ENCODE assay signal across 9 mouse cellular contexts in the genomic region with DNA sequence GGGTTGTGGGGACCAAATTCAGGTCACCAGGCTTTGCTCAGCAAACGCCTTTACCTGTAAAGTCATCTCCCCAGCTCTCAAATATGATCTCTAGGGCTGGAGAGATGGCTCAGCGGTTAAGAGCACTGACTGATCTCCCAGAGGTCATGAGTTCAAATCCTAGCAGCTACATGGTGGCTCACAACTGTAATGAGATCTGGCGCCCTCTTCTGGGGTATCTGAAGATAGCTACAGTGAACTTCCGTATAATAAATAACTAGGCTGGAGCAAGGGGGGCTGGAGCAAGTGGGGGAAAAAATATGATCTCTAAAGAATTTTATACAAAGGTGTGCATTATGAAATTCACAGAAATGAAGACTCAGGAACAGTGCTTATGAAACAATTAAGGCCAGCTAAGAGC. TPM values are rescaled to one million over a fixed set of nuclear protein-coding genes. Genes with fewer than 3 reads are reported as not detected.
DNase-seq lines count a peak whose midpoint lies in the region; ATAC-seq and TF ChIP-seq lines count a peak whose summit lies in the region.
"Had no signal": no experiment of that assay in that cellular context is flagged by ENCODE, and none has a peak within 500 bp of the region (broad histone marks: within the 10 kb centered on the region; RNA-seq: fewer than 3 reads in every experiment).

No protein-coding gene starts in this region.

- ATAC-seq in kidney, embryonic 15.5 days (replicated peaks; ENCODE audit: low FRiP score) = no peak
- 0 out of 2 replicates have a peak, but pooled peaks have one; percentile 29 for ATAC-seq in common myeloid progenitor, adult 5-6 weeks (replicated peaks; ENCODE audit: low read depth, poor library complexity, severe bottlenecking)

- no peaks in the 10 kb centered on the region for H3K36me3 ChIP-seq in kidney, adult 2 months (ENCODE audit: control insufficient read depth, insufficient read depth, low read length)
- no peaks in the 10 kb centered on the region for H3K36me3 ChIP-seq in kidney, embryonic 15.5 days
- H3K36me3 ChIP-seq in thymus, adult 2 months (ENCODE audit: control insufficient read depth, insufficient read depth, low read length) = no peaks in the 10 kb centered on the region

- WGBS in kidney, adult 2 months = 46% methylated on average over 4 of the region's 4 CpGs
- 52% methylated on average over 4 of the region's 4 CpGs for WGBS in kidney, embryonic 15.5 days
- WGBS in thymus, adult 2 months = 67% methylated on average over 4 of the region's 4 CpGs

- H3K4me2 ChIP-seq in kidney, embryonic 15.5 days = no peak overlapping the region

- H3K27ac ChIP-seq in kidney, adult 2 months (ENCODE audit: insufficient read depth, low read depth, low read length) = no peak overlapping the region
- H3K27ac ChIP-seq in kidney, embryonic 15.5 days = no peak overlapping the region
- no peak overlapping the region for H3K27ac ChIP-seq in thymus, adult 2 months (ENCODE audit: control insufficient read depth, insufficient read depth, low read length)
- H3K27ac ChIP-seq: macrophage had no signal

- DNase-seq in kidney, adult 2 months = peak; percentile 21
- peak; percentile 39 for DNase-seq in thymus, postnatal 14 days
- no peak for DNase-seq in thymus, adult 2 months
- no peak for DNase-seq in frontal cortex, postnatal 25 days (ENCODE audit: low spot score in 2 of 2)
- no peak for DNase-seq in urinary bladder, adult 18-20 months (ENCODE audit: low spot score in 2 of 2)
- DNase-seq: cerebellum, adult 8-10 months had no signal

- TF ChIP-seq CTCF in kidney, adult 2 months (conservative IDR thresholded peaks at IDR 0.05; ENCODE audit: insufficient read depth, insufficient read length, low read depth, low read length) = peak; percentile 27; the same call in 1 of the 2 replicates
- no peak for TF ChIP-seq CTCF in thymus, adult 2 months (IDR thresholded peaks at IDR 0.05; ENCODE audit: borderline replicate concordance, control insufficient read depth, extremely low read depth, insufficient read depth, low read length, poor library complexity)

- no peak for TF ChIP-seq POLR2A in kidney, adult 2 months (IDR thresholded peaks at IDR 0.05; ENCODE audit: low read depth, low read length)
- TF ChIP-seq POLR2A in thymus, adult 2 months (IDR thresholded peaks at IDR 0.05; ENCODE audit: control insufficient read depth, extremely low read depth, insufficient read depth, low read length, poor library complexity) = no peak

- H3K9me3 ChIP-seq in kidney, embryonic 15.5 days (replicated peaks) = no peaks in the 10 kb centered on the region

- H3K27me3 ChIP-seq in kidney, adult 2 months (replicated peaks; ENCODE audit: control insufficient read depth, insufficient read depth, low read length) = no peaks in the 10 kb centered on the region
- no peaks in the 10 kb centered on the region for H3K27me3 ChIP-seq in kidney, embryonic 15.5 days
- no peaks in the 10 kb centered on the region for H3K27me3 ChIP-seq in thymus, adult 2 months (ENCODE audit: control insufficient read depth, insufficient read depth, low read length)

- no peak overlapping the region for H3K4me3 ChIP-seq in kidney, adult 2 months (ENCODE audit: insufficient read depth, low read depth, low read length)
- no peak overlapping the region for H3K4me3 ChIP-seq in kidney, embryonic 15.5 days (replicated peaks)
- no peak overlapping the region for H3K4me3 ChIP-seq in thymus, adult 2 months (ENCODE audit: control insufficient read depth, insufficient read depth, low read length)

- no peak overlapping the region for H3K9ac ChIP-seq in kidney, embryonic 15.5 days

- H3K4me1 ChIP-seq in kidney, adult 2 months (ENCODE audit: control insufficient read depth, insufficient read depth, low read length) = no peaks in the 10 kb centered on the region
- H3K4me1 ChIP-seq in kidney, embryonic 15.5 days = peaks cover 7% of the 10 kb centered on the region; the same call in 1 of the 2 replicates
- peaks cover 11% of the 10 kb centered on the region for H3K4me1 ChIP-seq in thymus, adult 2 months (replicated peaks; ENCODE audit: control insufficient read depth, insufficient read depth, low read length)

RNA-seq across cellular contexts. Expression of gene Sstr2, which starts 8.6 kb away (rescaled TPM):
- polyA plus RNA-seq in kidney, adult 2 months (2012; rRNA removed) = 0.36 and 0.56 TPM in 2 replicates
- 0.51 and 1.1 TPM in 2 replicates for polyA plus RNA-seq in kidney, embryonic 15.5 days (2015; fragmentation: Nextera tagmentation; extraction: Ambion mirVana)
- polyA plus RNA-seq in thymus, adult 2 months (2012; rRNA removed) = 4.9 and 6.7 TPM in 2 replicates
- total RNA-seq in common myeloid progenitor, adult 5-6 weeks (2017) = 3.2 and 5.6 TPM in 2 replicates
- polyA plus RNA-seq: macrophage had no signal

RNA-seq across cellular contexts. Expression of gene Cog1, which starts 21.2 kb away (rescaled TPM):
- polyA plus RNA-seq in kidney, adult 2 months (2012; rRNA removed) = 32.8 and 38.7 TPM in 2 replicates
- polyA plus RNA-seq in kidney, embryonic 15.5 days (2015; fragmentation: Nextera tagmentation; extraction: Ambion mirVana) = 23.6 and 25.6 TPM in 2 replicates
- polyA plus RNA-seq in thymus, adult 2 months (2012; rRNA removed) = 66.4 and 67.4 TPM in 2 replicates
- 17.2 and 19.2 TPM in 2 replicates for total RNA-seq in common myeloid progenitor, adult 5-6 weeks (2017)

RNA-seq across cellular contexts. Expression of gene Slc39a11, which starts 22.1 kb away (rescaled TPM):
- 24.5 and 29.5 TPM in 2 replicates for polyA plus RNA-seq in kidney, adult 2 months (2012; rRNA removed)
- 22.0 and 22.2 TPM in 2 replicates for polyA plus RNA-seq in kidney, embryonic 15.5 days (2015; fragmentation: Nextera tagmentation; extraction: Ambion mirVana)
- polyA plus RNA-seq in thymus, adult 2 months (2012; rRNA removed) = 18.0 and 19.0 TPM in 2 replicates
- total RNA-seq in common myeloid progenitor, adult 5-6 weeks (2017) = 19.0 and 25.3 TPM in 2 replicates

RNA-seq across cellular contexts. Expression of gene Fam104a, which starts 56.2 kb away (rescaled TPM):
- polyA plus RNA-seq in kidney, adult 2 months (2012; rRNA removed) = 24.6 and 25.8 TPM in 2 replicates
- 44.4 and 45.3 TPM in 2 replicates for polyA plus RNA-seq in kidney, embryonic 15.5 days (2015; fragmentation: Nextera tagmentation; extraction: Ambion mirVana)
- 44.7 and 51.6 TPM in 2 replicates for polyA plus RNA-seq in thymus, adult 2 months (2012; rRNA removed)
- 21.9 and 22.5 TPM in 2 replicates for total RNA-seq in common myeloid progenitor, adult 5-6 weeks (2017)

RNA-seq across cellular contexts. Expression of gene D11Wsu47e, which starts 56.4 kb away (rescaled TPM):
- polyA plus RNA-seq in kidney, adult 2 months (2012; rRNA removed) = 7.6 and 7.8 TPM in 2 replicates
- polyA plus RNA-seq in kidney, embryonic 15.5 days (2015; fragmentation: Nextera tagmentation; extraction: Ambion mirVana) = 21.3 and 22.0 TPM in 2 replicates
- polyA plus RNA-seq in thymus, adult 2 months (2012; rRNA removed) = 13.6 TPM in 2 replicates
- 10.4 and 19.1 TPM in 2 replicates for total RNA-seq in common myeloid progenitor, adult 5-6 weeks (2017)

Comparison
In these comparisons a context has a peak if more than half of its experiments do, and no peak if none do; other contexts are left out.
1. DNase-seq: peak in kidney, adult 2 months (single experiment) and thymus, postnatal 14 days (single experiment); none in thymus, adult 2 months (single experiment), frontal cortex, postnatal 25 days (0 of 2) and urinary bladder, adult 18-20 months (0 of 2).